Mouse (Mus musculus) Muller cell, postnatal 12 days (primary cell): ENCODE results near the gene Mea1.

ENCODE experiments used
- DNase-seq: peaks from one replicate; pipeline ENCODE4 v3.0.0-alpha.2; 2015; ENCODE audit errors: inconsistent ontology term

Mea1 gene

DNA sequence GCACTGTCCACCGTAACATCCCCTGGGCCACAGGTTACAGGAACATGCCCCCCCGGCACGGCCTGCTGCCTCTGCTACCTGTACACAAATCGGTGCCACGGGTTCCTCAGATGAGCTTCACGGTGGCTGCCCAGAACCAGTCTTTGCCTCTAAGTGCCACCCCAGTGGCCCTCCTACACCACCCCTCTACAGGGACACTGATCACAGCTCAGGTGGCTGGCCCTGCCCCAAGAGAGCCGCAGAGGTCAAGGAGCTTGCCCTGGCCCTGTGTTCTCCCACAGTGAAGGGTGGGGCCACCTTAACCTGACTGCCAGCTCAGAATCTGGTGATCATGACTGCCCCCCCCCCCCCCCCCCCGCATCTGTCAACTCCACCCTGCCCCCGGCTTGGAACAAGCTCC, at the start of gene Mea1:
Gene Mea1 (plus strand): TSS at position 378 of the 400 bp plus-strand sequence.
- DNase-seq, result no peak

DNA sequence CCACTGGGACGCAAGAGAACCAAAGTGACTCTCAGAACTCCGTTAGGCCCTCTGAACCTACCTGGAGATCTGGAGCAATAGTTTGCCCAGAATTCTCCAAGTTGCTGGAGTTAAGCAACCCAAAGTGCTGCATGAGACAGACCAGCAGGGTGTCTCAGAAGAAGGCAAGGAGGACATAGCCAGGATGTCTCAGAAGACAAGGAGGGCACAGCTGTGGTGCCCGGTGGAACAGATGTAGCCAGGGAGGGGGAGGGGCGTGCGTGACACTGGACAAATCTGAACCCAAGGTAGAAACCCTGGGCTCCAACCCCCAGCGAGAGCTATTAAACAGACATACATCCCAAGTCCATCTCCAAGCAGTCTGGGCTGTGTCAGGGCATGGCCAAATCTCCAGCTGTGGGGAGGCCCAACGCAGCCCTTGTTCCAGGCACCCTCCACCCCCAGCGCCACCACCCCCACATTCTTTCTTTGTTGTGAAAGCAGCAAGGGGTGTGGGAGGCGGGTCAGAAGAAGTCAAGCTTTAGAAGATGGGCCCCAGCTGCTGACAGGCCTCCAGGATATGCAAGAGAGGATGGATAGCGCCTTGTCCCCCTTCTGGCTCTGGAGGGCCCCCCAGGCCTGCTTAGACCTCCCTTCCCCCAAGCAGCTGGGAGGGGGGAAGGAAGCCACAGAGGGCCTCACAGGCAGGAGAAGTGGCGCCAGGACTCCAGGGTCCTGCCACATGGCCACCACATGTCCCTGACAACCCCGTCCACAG, 48.7 kb upstream of the Mea1 start:
- peak; percentile 70 for DNase-seq

DNA sequence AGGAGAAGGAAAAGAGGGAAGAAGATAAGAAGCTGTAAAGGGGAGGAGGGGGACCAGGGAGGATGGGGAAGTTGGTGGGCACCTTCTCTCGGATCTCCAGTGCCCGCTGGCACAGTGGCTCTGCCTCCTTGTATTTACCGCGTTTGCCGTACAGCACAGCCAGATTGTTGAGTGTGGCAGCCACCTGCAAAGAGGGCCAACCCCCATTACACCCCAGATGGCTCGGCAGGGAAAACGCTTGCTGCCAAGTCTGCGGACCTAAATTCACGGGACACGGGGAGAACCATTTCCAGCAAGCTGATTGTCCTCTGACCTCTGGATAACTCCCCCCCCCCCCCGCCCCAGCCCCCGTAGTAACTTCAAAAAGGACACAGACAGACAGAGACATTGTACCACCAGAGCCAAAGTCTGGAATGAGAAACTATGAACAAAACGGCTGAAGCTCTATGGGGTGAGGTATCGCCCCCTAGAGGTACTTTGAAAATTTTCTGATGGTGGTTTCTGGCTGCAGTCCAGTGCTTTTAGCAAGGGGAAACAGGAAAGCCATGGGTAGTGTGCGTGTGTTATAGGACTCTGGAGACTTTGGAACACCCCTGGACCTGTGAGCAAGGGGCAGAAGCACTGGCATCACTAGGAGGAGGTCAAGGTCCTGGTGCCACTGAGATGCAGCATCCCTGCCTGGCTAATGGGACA, 41.6 kb upstream of the Mea1 start:
- DNase-seq, result peak; percentile 75

DNA sequence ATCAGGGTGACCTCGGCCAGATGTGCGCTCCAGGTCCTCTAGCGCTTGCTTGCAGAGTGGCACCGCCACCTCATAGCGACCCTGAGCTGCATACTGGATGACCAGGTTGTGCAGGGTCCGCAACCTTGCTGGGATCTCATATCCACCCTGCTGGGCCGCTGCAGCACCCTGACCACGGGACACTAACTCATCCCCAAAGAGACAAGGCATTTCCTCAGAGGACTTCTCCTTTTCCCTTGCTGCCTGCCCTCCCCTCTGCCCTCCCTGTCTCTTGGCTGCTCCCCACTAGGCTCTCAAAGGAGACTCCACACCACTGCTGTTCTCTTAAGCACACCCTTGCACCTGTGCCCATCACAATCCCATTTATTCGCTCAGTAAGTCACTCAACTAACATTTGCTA, 38.7 kb upstream of the Mea1 start:
- no peak for DNase-seq

DNA sequence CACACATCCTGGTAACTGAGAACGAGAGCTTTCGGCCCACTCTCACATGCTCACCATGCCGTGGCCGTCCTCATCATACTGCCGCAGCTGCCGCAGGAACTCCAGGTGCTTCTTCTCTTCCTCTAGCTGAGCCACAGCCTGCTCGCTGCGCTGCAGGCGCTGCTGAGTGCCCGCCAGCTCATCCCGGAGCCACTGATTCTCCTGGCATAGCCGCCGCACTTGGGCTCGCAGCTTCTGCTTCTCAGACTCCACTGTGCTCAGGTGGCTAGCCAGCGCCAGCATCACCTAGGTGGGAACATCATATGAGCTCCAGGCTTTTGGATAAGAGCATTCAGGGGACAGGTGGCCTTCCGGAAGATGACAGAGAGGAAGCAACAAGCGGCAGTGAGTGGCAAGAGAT, 36.5 kb upstream of the Mea1 start:
- no peak for DNase-seq

DNA sequence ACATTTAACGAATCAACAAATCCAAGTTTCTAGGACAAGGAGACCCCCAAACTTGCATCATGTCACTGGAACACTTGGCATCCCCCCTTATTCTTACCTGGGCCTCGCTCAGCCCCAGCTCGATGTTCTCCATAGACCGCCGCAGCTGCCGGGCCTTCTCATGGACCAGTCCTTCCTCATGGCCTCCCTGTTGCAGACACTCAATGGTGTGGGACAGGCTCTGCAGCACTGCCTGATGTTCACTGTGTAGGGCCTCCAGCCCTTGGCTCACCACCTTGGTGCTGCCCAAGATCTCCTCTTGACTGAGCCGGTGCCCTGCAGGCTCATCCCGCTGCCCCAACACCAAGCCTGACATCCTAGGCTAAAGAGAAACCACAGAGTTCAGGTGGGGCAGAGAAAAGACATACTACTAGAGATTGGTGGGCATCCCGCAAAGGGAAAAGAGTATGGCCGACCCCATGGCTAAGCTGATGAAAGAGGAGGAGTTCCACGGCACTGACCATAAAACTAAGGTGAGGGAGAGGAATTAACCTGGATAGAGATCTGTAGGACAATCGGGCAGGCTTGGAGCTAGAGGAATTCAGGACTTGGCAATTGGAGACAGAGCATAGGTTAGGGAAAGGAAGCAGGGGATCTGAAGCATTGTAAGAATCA, 34.3 kb upstream of the Mea1 start:
- no peak for DNase-seq

DNA sequence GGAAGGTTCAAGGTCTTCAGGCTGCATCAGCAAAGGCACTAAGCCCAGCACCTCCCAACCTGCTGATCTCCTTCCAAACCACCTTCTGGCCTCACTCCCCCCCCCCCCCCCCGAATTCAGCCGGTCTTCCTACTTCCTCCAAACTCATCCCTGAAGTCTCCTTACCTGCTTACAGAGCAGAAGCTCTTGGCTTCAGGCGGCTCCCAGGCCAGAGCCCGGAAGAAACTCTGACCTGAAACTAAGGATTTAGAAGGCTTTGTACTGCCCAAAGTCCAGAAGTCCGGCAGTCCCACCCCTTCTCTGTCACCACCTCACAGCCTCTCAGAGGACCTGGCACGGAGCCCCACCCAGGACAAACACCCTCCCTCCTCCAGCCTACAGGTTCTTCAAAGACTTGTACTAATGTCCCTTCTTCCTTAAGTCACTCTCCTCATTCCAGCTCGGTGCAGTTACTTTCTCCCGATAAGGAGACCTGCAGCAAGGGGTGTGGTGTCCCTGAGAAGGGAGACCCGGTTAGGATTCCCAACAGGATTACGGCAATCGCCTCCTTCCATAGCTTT, 33.6 kb upstream of the Mea1 start:
- peak; percentile 73 for DNase-seq

DNA sequence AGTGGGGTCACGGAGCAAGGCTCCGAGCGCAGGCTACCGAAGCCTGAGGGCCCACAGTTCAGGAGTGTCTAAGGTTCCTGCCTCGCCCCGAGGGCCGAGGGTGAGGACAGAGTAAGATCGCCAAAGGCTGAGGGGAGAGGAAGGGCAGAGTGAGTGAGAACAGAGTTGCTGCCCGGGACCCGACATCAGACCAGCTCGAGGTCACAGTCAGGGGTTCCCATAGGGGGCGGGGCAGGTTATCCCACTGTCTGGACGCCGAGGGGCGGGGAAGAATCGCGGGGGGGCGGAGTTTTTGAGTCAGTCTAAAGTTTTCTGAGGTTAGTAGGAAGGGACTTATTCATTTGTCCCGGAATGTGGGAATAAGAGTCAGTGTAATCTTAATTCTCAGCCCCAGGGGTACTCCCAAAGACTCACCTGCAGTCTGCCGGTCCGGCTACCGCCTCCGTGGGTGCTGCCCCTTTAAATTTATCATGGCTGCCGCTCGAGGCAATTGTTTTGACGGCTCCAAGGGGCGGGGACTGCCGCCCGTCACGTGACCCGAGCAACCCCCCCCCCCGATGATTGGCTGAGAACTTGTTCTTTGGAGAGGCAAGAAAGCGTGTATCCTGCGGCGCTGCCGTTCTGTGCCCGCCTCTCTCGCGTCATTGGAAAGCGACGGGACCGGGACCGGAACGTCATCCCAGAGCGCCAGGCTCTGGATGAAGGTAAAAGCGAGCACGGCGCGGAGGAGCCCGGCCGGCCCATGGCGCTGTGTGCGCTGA, 32.9 kb upstream of the Mea1 start, which contains the start of the genes Klc4 and Mrpl2:
Gene Klc4 (minus strand): TSS at position 462 of the 761 bp plus-strand sequence.
Gene Mrpl2 (plus strand): TSS at position 669 of the 761 bp plus-strand sequence.
- DNase-seq, result peak; percentile 99

DNA sequence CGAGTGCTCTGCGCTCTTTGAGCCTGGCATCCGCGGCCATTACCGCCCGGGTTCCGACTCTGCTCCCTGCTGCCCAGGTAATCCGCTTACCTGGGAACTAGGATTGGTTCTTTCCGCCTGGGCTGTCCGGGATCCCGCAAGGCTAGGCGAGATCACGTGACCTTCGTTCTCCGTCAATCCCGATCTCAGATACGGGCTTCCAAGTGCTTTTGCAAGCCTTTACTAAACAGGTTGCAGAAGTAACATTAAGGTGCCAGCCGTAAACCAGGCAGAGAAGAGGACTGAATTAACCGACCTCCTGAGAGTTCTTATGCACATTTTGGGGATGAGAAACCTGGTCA, 32.3 kb upstream of the Mea1 start:
- DNase-seq, result no peak

DNA sequence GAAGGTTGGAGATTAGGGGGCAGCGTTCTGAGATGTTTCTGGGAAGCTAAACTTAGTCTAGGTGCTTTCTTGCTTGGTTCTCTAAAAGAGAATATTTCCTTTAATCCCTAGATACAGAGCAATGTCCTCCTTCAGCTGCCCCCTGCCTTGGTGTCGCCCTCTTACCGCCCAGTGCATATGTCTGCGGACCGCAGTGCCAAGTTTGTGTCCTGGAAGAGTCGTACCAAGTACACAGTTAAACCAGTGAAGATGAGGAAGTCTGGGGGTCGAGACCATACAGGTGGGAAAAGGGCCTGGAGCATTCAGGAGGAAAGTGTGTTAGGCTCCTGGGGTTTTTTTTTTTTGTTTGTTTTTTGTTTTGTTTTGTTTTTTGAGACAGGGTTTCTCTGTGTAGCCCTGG, 31.3 kb upstream of the Mea1 start:
- no peak for DNase-seq

DNA sequence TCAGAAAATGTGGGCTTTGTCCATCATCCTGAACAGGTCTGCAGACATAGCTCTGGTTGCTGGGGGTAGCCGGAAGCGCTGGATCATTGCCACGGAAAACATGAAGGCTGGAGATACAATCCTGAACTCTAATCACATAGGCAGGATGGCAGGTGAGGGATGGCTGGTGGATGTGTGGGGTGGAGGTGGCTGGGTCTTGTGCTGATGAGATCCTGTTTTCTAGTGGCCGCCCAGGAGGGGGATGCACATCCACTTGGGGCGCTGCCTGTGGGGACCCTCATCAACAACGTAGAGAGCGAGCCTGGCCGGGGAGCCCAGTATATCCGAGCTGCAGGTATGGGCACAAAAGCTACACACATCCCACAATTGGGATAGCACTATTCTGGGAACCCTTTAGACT, 30.2 kb upstream of the Mea1 start:
- no peak for DNase-seq

DNA sequence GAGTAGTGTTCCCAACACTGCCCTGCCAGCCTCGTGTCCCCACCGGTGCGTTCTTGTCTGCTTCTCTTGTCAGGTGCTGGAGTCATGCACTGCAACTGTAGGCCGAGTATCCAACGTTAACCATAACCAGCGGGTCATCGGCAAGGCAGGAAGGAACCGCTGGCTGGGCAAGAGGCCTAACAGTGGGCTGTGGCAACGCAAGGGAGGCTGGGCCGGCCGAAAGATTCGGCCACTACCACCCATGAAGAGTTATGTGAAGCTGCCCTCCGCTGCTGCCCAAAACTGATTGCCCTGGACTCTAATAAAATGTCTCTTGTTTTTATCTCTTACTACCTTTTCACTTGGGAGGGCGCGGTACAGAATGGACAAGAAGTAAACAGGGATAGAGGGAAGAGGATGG, 28.8 kb upstream of the Mea1 start:
- DNase-seq, result no peak

DNA sequence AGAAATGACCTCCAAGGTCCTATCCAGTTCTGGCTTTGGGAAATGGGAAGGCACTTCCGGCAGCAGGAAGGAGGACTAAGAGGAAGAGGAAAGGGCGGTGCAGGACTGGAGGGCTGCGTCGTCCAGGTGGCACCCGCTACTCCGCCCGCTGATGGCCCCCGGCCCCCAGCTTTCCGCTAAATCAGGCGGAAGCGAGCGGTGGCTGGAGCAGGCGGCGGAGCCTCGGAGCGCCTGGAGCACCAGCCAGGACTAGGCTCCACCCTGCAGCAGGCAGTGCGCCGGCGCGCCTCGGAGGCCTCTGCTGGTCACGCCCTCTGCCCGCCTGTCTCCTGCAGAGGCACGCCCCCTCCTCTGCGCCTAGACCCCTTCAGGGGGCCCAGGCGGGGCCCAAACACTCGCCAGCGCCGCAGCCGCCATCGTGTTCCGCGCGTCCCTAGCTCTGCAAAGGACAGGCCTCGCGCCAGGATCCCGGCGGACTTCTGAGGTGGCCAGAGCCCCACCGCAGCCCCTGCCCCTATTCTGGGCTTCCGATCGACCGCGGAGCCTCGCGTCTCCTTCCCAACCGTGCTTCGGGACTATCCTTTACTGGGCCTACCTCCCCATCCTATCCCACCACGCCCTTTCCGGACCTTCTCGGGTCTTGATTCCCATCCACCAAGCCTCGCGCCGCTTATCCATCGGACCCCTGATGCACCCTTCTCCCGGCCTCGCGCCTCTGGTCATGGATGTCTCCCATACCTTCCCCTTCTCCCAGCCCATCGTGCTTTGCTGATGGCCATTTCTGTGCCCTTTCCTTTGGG, 28.2 kb upstream of the Mea1 start, which contains the start of gene Cul7:
Gene Cul7 (plus strand): TSS at position 106 of the 800 bp plus-strand sequence.
- peak; percentile 95 for DNase-seq

DNA sequence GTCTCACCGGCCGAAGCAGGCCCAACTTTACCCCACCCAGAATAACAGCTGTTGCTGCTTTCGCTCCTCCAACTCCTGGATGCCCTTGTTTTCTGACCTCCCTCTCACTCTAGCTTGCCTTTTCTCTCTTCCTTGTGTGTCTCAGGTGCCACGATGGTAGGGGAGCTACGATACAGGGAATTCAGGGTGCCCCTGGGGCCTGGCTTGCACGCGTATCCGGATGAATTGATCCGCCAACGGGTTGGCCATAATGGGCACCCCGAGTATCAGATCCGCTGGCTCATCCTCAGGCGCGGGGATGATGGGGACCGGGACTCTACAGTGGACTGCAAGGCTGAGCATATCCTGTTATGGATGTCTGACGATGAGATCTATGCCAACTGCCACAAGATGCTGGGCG, 27.3 kb upstream of the Mea1 start:
- DNase-seq, result no peak

DNA sequence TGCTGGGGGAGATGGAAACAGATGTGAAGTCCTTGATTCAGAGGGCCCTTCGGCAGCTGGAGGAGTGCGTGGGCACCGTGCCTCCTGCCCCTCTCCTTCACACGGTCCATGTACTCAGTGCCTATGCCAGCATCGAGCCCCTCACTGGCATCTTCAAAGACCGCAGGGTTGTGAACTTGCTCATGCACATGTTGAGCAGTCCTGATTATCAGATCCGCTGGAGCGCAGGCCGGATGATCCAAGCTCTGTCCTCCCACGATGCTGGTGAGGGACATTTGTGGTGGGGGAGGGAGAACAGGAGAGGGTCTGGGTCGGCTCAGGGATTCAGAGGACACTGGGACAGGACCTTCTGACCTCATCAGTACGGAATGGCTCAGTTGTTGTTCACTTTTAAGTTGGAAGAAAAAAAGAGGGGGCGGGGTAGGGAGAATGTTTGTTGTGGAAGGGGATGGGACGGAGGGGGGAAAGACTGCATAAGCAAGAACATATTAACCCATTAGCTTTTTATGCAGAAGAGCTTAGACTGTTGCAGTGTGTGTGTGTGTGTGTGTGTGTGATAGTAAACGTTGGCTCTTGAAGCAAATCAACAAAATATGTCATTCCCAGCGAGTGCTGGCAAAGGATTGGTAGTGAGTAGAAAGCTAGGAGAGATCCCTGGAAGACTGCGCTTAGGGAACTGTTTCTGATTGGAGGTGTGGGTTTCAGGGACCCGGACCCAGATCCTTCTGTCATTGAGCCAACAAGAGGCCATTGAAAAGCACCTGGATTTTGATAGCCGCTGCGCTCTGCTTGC, 26.6 kb upstream of the Mea1 start:
- no peak for DNase-seq

DNA sequence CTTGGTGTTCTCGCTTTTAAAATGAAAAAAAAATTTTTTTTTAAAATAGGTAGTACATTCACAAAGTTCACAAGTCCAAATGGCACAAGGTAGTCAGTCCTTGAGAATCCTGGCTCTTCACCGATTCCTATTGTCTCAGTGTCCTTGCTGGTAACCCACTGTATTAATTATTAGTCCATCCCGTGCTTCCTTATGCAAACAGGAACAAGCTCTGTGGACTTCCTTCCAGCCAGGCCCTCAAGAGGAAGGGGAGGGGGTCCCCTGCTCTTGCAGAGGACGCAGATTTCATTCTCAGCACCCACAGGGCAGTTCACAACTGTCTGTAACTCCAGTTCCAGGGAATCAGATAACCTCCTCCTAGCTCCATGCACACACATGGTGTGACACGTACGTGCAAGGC, 22.5 kb upstream of the Mea1 start:
- no peak for DNase-seq

DNA sequence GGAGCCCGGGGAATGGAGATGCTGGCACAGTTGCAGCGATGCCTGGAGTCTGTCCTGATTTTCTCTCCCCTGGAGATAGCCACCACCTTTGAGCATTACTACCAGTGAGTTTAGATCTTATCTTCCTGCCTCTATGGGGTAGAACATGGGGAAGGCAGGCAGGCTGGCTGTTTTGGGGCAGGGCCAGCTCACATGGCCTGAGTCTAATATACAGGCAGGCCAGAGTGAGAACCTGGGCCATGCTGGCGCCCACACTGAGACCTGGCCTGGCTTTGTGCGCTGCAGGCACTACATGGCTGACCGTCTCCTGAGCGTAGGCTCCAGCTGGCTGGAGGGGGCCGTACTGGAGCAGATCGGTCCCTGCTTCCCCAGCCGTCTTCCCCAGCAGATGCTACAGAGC, 17.2 kb upstream of the Mea1 start:
- no peak for DNase-seq

DNA sequence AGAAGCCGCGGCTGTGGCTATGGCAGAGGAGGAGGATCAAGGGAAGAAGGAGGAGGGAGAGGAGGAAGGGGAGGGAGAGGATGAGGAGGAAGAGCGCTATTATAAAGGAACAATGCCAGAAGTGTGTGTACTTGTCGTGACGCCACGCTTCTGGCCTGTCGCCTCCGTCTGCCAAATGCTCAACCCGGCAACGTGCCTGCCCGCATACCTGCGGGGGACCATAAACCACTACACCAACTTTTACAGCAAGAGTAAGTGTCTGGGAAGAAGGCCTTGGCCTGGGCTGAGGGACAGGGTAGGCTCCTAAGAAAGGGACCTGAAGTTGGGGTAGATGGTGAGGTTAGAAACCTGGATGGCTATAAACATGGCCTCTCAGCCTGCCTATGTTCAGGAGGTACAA, 16.6 kb upstream of the Mea1 start:
- DNase-seq, result no peak

DNA sequence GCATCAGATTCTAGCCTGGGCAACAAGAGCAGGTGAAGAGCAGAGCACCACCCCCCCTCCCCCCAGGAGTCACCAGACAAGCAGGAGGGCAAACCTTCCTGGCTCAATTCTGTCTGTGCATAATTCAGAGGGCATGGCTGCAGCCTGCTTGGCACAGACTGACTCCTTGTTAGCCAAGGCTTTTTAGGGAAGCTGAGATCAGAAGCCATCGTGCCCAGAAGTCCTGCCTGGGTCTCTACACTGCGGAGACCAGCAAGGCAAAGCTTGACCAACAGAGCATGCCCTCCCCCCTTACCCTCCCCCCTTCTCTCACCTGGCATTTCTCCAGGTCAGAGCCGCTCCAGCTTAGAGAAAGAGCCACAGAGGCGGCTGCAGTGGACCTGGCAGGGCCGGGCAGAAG, 15.9 kb upstream of the Mea1 start:
- DNase-seq, result peak; percentile 53

DNA sequence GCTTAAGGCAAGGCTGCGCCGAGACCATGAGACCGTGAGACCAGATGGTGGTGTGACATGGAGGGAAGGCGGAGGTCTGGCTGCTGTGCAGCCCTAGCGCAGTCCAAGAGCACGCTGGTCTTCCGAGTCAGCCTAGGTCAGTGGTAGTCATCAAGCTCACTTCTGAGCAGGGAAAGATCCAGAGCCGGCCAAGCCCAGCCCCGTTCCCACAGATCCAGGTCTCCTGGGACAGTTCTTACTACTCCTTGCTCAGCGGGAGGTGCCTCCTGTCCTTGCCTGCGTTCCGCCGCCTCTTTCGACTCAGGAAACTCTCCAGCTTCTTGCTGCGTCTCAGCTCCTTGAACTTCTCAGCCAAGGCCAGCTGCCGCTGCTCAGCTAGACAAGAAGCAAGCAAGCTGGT, 10.9 kb upstream of the Mea1 start:
- DNase-seq, result no peak
